Mouse (Mus musculus) spleen, postnatal 10 days (tissue): ENCODE results near the gene Ptpn3.
"Not testable (repeated sequence)": the region's sequence is repeated elsewhere in the genome, so short reads cannot be mapped to it uniquely, and the experiment has no call there.

Experiments
- DNase-seq, 2 experiments: peaks; one replicate each; pipeline ENCODE4 v3.0.0; 2021 to 2022; ENCODE audit warnings: low spot score in 2 of 2

Gene Ptpn3

DNA sequence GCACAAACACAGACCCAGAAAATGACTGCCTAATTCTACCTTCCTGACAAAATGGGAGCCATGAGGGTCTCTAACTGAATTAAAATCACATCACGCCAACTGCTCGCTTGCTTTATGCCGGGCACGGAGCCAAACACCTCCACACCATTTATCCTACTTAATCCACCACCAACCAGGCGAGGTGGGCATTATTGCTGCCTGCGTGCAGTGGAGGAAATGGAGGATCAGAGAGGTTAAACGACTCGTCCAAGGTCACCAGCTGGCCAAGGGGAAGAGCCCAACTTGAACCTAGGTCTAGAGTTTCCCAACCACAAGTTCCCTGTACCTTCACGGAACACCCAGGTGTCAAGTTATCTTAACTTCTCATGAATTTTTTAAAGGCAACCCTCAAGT is 2.3 kb downstream of the Ptpn3 start:
- no peak for DNase-seq

DNA sequence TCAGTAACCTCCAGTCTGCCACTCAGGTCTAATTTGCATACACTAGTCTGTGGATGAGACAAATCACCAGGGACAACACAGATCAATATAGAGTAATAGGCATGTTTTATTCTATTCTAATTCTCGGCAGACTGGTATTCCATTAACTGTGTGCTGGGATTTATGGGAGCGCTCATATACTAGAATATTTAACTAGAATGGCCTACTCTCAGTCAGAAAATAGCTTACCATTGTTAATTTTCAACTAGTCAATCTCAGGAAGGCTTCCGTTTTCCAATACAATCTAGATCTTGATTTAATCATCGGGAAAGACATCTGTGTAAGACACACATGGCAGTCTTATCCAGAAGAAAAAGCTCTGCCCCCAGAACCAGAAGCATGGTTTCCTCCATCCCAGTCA is 3.5 kb downstream of the Ptpn3 start:
- DNase-seq, result no peak

- peak in 1 of 2 experiments; percentile 20 for DNase-seq
Observed at GRCm38 (mm10) chr4:57294971-57295656, 6.5 kb downstream of the Ptpn3 start.

- no peak for DNase-seq
Observed at GRCm38 (mm10) chr4:57292670-57293069, 9.0 kb downstream of the Ptpn3 start.

GRCm38 (mm10) chr4:57290049-57290448 is 11.6 kb downstream of the Ptpn3 start:
- no peak for DNase-seq

GRCm38 (mm10) chr4:57287808-57288207 is 13.8 kb downstream of the Ptpn3 start:
- DNase-seq, result no peak

- DNase-seq, result no peak
Observed at GRCm38 (mm10) chr4:57285251-57285650, 16.4 kb downstream of the Ptpn3 start.

- no peak for DNase-seq
Observed at GRCm38 (mm10) chr4:57283189-57283588, 18.4 kb downstream of the Ptpn3 start.

- DNase-seq, result no peak
Observed at GRCm38 (mm10) chr4:57282630-57283029, 19.0 kb downstream of the Ptpn3 start.

GRCm38 (mm10) chr4:57282179-57282578 is 19.5 kb downstream of the Ptpn3 start:
- no peak for DNase-seq

DNA sequence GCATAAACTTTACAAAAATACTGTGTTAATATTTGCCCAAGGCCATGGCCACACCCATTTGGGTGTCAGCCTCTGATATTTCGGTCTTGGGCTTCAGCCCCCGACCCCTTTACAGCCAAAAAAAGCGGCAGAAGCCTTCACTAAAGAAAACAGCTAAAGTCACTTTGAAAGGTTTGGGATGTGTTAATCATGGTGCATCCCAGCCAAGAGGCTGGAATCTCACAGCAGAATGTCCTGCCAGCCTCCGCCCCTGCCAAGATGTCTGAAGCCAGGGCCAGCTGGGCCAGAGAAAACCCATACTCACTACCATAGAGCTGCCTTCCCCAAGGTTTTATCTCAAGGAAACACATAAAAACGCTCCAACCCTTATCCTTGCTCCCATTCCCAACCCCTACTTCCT is 20.7 kb downstream of the Ptpn3 start:
- no peak for DNase-seq

DNA sequence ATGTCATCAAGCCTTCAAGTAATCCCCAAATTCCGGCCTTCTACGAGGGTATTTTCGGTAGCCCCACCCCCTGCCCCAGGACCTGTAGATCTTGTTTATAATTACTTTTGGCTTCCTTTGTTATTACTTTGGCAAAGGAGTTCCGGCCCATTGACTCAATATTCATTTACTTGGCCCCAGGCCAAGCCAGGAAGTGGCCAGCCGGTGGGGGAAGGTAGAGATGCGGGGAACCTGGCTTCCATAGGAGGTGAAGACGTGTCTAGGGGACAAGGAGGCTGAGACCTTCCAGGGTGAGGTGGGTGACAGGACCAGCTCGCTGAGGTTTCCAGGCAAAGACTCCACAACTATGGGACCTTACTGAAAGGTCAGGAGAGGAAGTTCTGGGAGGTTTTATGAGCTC is 22.4 kb downstream of the Ptpn3 start:
- no peak for DNase-seq

- DNase-seq, result no peak
Observed at GRCm38 (mm10) chr4:57278812-57279211, 22.8 kb downstream of the Ptpn3 start.

DNA sequence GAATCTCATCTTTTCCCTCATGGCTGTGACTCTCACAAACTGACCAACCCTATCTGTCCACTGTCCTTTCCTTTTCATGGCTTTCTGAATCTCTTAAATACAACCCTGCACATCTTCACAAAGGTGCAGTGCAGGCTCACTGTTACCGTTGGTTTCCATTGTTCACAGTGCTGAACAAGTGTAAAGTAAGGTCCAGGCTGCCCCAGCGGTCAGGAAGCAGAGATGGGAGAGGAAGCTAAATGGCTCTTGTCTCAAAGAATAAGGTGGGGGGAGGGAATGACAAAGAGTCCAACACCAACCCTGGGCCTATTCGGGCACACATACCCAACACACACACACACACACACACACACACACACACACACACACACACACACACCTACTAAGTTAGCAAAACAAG is 24.0 kb downstream of the Ptpn3 start:
- DNase-seq, result no peak

DNA sequence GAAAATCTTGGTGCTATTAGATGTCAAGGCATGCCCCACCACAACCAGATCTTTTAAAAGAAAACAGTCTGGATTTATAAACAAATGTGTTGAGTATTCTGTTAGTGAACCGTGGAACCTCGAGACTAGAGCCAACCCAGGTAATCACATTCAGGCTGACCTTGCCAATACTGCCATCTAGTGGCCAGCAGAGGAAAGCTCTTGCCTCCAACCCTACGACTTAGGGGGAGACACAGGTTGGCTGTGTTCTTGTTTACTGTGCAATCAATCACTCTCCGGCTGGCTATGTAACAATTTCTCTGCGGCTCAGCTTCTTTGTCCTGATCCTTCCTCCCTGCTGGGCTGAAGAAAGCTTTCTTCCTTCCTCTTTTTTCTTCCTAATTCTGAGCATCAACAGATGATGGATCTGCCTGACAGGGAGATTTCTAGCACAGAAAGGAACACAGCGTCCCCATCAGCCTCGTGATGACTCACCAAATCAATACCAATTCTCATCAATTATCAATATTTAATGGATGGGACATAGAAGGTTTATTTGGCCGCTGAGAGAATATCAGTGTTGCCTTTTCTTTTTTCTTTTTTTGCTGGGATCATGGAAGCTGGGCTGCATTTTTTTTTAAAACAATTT is 26.4 kb downstream of the Ptpn3 start:
- peak; percentile 22 to 61 for DNase-seq

- DNase-seq, result no peak
Observed at GRCm38 (mm10) chr4:57273532-57274502, 27.8 kb downstream of the Ptpn3 start.

DNA sequence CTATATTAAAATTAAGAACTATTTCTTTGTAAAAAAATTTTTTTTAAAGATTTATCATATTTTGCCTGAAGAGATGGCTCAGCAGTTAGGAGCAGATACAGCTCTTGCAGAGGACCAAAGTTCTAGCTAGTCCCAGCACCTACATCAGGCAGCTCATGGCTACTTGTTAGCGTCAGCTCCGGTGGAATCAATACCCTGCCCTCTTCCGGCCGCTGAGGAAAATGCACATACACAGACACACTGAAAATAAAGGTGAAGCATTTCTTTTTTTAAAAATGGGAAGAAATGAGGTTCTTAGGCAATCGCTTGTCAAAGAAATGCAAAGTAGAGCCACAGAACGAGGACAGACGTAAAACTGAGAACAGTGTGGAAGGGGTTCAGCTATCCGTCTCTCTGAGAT is 30.6 kb downstream of the Ptpn3 start:
- DNase-seq, result peak in 1 of 2 experiments; percentile 21

- DNase-seq, result not testable (repeated sequence)
Observed at GRCm38 (mm10) chr4:57270489-57270888, 31.1 kb downstream of the Ptpn3 start.

- no peak for DNase-seq
Observed at GRCm38 (mm10) chr4:57269344-57269743, 32.3 kb downstream of the Ptpn3 start.

DNA sequence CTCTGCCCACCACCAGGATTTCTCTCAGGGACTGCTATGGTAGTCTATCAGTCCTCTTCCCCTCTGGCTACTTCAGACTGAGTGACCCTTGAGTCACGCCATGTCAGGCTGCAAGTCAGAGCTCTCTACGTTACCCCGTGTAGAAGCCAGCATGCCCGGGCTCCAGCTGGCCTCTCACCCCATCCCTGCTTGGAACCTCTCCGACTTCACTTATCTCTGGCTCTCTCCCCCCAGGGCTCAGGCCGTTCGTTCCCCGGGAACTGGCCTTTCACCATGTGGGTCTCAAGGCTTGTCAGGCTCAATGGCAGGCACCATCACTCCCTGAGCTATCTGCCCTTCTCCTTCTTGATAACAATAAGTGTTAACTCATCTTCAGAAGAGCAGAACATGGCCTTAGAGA is 33.3 kb downstream of the Ptpn3 start:
- no peak for DNase-seq

- DNase-seq, result no peak
Observed at GRCm38 (mm10) chr4:57266389-57266788, 35.2 kb downstream of the Ptpn3 start.

GRCm38 (mm10) chr4:57263695-57264094 is 37.9 kb downstream of the Ptpn3 start:
- DNase-seq, result no peak
